Mouse (Mus musculus) thymus, postnatal 4 days (tissue): ENCODE results near the gene Numbl.

Experiments
- DNase-seq: peaks from one replicate; pipeline ENCODE4 v3.0.0; 2021

Numbl gene

DNA sequence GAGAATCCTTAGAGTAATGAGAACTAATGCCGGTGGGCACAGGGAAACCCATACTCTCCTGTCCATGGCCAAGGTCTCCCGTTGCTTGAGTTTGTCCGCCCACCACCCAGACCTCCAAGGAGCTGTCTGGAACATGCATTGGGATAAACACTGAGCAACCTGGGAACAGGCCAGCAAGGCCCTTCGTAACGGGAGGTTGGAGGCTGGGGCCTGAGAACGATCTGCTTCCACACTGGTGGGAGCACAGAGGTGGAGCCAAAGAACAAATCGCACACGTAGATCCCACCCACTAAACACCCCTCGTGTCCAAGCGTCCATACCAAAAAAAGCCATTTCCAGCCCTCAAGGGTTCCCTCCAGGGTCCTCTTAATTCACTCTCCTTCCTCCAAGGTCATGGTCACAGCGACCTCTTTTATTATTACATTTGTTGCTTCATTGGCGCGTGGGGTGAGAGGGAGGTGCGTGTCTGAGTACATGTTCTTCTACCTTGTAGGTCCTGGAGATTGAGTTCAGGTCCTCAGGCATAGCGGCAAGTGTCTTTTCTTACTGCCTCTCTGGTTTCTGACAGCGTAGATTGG lies 39.9 kb downstream of the Numbl start:
- no peak for DNase-seq

- DNase-seq: no peak
Measured at GRCm38 (mm10) chr7:27298816-27299215, 40.6 kb downstream of the Numbl start.

DNA sequence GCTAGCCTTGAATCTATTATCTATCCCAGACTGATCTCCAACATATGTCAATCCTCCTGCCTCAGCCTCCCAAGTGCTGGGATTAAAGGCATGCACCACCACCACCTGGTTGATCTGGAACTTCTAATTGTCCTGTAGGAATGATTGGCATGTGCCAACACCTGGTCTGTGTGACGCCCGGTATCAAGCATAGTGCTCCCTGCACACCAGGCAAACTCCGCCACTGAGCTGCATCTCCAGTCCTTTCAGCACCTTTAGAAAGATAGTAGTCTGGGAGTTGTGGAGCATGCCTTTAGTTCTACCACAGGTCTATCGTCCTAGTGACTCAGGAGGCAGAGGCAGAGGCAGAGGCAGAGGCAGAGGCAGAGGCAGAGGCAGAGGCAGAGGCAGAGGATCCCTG lies 42.1 kb downstream of the Numbl start:
- no peak for DNase-seq

DNA sequence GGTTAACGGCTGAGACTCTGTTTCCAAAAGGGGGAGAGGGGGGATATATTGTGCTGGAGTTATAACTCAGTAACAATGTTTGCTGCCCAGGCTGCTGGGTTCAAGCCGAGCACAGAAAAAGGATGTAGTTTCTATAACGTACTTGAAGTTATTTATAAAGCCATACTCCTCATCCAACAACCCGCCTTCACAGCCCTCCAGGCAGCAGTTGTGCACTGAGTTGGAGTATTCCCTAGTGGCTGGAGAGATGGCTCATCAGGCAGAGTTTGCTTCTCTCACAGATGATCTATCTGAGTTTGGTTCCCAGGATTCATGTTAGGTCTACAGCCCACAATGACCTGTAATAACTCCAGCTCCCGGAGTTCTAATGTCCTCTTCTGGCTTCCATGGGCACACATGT lies 42.6 kb downstream of the Numbl start:
- no peak for DNase-seq

DNA sequence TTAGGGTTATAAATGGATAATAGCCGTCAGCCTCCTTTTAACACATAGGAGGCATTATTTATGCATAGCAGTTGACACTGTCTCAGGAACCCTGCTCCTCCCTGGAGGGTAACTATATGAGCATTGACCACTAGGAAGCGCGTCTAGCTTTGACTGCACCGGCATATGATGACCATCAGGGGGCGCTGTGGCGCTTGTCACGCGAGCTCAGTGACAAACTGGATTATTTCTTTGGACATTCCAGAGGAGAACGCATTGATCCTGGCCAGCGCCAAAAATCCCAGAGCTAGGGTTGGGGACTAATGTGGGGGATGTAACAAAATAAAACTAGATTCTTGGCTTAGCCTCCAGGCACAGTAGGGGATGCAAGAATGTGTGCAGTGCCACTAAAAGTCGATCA lies 43.9 kb downstream of the Numbl start:
- peak; percentile 75 for DNase-seq

- no peak for DNase-seq
Measured at GRCm38 (mm10) chr7:27305091-27305730, 47.0 kb downstream of the Numbl start.

DNA sequence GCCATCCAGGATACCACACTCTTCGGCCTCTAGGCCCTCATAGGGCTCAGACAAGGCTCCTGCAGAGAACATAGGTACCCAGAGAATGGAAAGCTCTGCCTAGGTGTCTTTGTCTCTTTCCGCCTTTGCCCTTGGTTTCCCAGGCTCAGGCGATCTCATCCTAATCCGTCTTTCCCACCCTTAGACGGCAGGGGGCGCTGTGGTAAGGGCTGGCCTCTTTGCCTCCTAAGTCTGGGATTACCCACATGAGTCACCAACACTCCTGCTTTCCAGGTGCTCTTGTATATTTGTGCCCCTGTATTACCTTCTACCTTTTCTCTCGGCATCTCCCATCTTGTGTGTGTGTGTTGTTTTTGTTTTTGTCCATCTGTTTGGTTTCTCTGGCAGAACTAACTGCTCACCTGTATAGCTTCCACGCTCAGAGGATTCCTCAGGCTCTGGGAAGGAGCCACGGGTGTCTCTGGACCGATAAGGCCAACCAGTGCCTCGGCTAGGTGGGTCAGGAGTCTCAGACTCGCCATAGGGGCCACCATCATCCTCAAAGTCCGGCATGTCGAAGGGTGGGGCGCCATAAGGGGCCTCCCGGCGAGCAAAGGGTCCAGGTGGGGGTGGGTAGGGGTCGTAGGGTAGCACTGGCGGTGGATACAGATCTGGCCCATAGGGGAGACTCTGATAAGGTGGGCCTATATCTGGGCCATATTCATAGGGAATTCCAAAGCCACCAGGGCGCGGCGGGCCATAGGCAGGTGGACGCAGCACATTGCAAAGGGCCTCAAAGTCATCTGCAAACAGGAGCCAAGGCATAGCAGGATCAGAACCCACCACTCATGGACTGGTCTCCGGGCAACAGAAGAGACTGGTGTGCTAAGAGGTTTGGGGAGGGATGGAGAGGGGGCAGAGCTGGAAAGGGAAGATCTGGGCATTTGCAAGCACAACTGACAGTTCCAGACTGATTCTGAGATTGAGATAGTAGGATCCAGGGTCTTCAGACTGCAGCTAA lies 48.2 kb downstream of the Numbl start:
- DNase-seq: peak; percentile 72

DNA sequence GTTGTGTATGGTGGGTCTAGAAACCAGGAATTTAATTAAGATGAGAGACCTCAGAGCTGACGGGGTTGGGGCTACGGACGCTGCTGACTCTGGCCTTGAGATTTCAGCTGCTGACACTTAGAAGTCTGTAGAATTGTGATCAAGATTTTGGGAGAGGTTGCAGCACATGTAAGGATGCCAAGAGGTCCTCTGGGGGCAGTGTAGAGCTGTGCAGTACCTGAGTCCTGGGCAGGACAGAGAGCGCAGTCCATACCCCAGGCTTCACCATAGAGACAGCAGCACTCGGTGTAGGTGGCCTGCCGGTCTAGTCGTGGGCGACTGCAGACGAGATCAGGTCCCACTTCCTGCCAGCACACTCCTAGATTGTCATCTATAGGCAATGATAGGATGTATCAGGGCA lies 49.3 kb downstream of the Numbl start:
- peak; percentile 34 for DNase-seq

DNA sequence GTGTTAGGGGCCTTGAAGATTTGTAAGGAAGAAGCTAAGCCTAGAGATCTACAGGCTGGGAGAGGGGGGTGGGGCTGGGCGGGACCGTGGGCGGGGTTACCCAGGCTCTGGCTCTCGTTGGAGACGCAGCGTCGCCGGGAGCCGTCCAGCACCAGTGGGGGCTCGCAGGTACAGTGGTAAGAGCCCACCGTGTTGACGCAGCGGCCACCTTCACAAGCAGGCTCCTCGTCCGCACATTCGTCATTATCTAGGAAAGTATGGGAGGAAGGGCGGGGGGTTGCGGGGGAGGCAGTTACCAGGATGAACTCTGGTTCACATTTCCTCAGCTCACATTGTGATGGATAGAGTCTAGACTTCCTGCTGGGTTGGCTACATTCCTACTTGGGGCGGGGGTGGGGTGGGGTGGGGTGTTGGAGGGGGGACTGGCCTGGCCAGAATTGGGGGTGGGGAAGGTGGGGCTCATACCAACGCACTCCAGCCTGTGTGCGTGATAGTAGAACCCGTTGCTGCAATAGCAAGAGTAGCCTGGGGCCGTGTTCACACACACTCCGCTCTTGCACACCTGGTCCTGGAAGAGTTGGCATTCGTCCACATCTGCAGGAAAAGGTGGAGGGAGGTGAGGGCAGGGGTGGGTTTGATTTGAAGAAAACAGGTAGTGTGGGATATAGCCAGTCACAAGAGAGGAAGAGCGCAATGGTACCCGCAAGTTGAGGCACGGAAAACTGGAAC lies 50.8 kb downstream of the Numbl start:
- peak; percentile 15 for DNase-seq

DNA sequence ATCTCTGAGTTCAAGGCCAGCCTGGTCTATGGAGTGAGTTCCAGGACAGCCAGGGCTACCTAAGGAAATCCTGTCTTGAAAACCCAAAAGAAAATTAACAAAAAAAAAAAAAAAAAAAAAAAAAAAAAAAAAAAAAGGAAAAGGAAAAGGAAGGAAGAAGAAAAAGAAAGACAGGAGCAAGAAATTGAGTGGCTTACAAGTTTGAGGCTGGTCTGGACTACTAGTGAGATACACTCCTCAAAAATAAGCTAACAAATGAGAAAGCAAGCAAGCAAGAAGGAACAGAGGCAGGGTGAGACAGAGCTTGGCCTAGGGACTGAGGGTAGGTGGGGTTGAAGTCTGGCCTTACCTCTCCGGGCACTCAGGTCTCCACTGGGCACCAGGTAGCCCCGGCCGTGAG lies 51.6 kb downstream of the Numbl start:
- no peak for DNase-seq

- peak; percentile 41 for DNase-seq
Measured at GRCm38 (mm10) chr7:27310306-27310705, 52.1 kb downstream of the Numbl start.

- no peak for DNase-seq
Measured at GRCm38 (mm10) chr7:27310996-27311535, 52.8 kb downstream of the Numbl start.

DNA sequence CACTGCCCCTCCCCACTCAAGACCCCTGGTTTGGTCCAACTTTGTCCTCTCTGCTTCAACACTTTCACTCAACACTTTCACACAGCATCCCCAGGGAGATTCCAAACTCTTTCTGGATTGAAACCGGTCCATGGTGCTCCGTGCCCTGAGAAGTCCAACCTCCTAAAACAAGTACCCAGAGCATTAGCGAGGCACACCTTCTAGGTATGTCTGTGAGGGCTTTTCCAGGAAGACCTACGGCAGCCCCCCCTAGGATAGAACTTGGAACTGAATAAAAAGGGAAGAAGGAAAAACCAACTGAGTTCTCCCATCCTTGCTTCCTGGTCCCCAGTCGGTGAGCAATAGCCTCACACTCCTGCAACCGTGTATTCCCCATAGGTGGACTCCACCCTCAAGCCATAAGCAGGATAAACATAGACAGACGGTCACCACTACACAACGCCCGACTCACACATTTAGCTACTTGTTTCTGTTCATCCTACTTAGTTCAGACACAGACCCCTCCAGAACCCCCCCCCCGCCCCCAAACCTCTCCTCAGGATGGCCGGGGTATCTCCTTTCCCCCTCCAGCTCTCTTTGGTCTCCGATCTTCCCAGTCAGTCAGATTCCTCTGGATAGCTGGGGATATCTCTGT lies 53.5 kb downstream of the Numbl start:
- DNase-seq: no peak

- DNase-seq: no peak
Measured at GRCm38 (mm10) chr7:27314393-27314792, 56.2 kb downstream of the Numbl start.

DNA sequence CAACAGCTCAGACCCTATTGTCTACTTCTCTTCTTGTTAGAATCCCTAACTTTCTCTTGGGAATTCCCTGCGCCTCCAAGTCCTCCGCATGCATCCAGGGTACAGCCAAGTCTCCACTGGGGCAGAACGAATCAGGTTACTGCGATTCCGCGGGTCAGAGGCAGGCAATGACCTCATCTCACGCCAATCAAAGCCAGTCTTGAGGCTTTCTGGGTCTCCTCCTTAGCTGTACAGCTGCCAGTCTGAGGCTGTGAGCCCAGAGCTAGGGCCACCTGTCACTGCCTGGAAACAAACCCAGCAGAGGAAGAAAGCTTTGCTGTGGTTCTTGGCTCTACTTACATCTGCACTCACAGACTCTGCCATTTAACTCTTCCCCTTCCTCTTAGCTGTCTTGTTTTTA lies 57.7 kb downstream of the Numbl start:
- peak; percentile 41 for DNase-seq

DNA sequence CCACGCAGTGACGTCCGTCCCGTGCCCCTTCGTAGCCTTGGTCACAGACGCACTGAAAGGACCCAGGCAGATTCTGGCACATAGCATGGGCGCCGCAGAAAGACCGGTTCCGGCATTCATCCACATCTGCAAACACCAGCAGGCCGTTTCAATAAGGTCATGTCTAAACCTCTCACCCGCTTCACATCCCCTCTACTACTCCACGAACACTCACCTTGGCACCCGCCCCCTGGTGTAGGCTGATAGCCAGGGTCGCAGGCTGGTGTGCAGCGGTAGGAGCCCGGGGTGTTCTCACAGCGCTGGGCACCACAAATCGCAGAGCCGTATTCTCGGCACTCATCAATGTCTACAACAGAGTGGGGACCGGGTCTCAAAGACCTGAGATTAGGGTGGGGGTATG lies 61.2 kb downstream of the Numbl start:
- no peak for DNase-seq

GRCm38 (mm10) chr7:27322291-27322690 lies 64.1 kb downstream of the Numbl start:
- no peak for DNase-seq

DNA sequence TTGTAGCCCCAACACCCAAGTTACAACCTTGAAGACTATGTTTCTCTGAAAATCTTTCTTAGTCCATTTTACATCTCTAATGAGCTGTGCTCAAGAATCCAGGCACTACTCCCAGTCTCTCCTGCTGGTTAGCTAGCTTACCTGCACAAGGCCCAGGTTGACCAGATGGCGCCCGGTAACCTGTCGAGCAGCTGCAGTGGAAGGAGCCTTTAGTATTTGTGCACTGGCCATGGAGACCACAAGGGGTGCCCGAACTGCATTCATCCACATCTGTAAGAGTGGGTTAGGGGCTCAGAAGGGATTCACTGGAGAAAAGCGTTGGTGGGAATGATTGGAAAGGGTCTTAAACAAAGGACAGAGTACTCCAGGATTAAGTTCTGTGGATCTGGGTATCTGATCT lies 64.8 kb downstream of the Numbl start:
- DNase-seq: no peak

- DNase-seq: no peak
Measured at GRCm38 (mm10) chr7:27324161-27324560, 65.9 kb downstream of the Numbl start.

DNA sequence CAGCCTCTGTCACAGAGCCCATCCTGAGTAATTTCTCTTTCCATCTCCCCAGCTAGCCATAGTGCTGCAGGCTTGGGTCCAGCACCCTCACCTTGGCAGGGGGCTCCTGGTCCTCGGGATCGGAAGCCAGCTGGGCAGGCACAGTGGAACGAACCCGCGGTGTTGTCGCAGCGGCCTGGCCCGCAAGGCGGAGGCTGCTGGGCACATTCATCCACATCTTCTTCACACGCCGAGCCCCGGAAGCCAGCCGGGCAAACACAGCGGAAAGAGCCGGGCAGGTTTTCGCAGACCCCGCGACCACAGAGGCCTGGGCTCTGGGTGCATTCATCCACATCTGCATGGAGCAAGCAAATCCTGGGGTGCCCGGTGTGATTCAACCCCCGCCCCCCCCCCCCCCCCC lies 66.7 kb downstream of the Numbl start:
- no peak for DNase-seq

DNA sequence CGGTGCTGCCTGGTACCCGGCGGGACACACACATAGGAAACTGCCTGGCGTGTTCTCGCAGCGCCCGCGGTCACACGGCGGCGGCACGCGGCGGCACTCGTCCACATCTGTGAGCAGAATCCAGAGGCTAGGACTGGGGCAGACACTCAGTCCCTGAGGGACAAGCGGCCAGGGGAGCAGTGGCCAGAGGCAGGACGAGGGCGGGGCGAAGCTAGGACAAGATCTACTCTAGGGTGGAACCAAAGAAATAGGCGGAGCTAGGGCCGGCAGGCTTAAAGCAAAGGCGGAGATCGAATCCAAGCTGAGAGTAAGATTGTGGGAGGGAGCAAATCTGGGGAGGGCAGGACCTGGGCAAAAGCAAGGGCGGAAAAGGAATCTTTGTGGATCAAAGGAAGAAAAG lies 67.5 kb downstream of the Numbl start:
- no peak for DNase-seq

- DNase-seq: no peak
Measured at GRCm38 (mm10) chr7:27326101-27326880, 68.1 kb downstream of the Numbl start.
